Mouse (Mus musculus) v-Abl transformed pro-B cells (cell line): ENCODE measurements around the gene Nrros.

Source experiments
- in situ Hi-C, 2 experiments: fragments of 400-800 bp; cut with MboI; formaldehyde crosslinking; loops; one replicate each; pipeline ENCODE4 v1.15.1; 2025; ENCODE audit not compliant: unreplicated experiment in 2 of 2

The Nrros gene

GRCm38 (mm10) chr16:32163891-32164290 lies 1.5 kb downstream of the Nrros start:
- in situ Hi-C loops, result loop anchor here in 1 of 2 experiments (5.0 kb wide), 1 partner anchor 38 kb away; no protein-coding TSS in a partner anchor

GRCm38 (mm10) chr16:32163392-32163791 lies 2.0 kb downstream of the Nrros start:
- in situ Hi-C loops, result loop anchor here in 1 of 2 experiments (5.0 kb wide), 1 partner anchor 39 kb away; no protein-coding TSS in a partner anchor

- in situ Hi-C loops, result loop anchor here in 1 of 2 experiments (5.0 kb wide), 1 partner anchor 41 kb away; no protein-coding TSS in a partner anchor
Measured at GRCm38 (mm10) chr16:32160742-32161323, 4.6 kb downstream of the Nrros start.

- in situ Hi-C loops, result loop anchor here (5.0 kb wide), 3 partner anchors 42 to 47 kb away; no protein-coding TSS in a partner anchor
Measured at GRCm38 (mm10) chr16:32158966-32159365, 6.4 kb downstream of the Nrros start.

GRCm38 (mm10) chr16:32157369-32157768 lies 8.0 kb downstream of the Nrros start:
- in situ Hi-C loops, result loop anchor here (5.0 kb wide), 3 partner anchors 40 to 45 kb away; no protein-coding TSS in a partner anchor

- in situ Hi-C loops, result loop anchor here (5.0 kb wide), 3 partner anchors 39 to 46 kb away; no protein-coding TSS in a partner anchor
Measured at GRCm38 (mm10) chr16:32156719-32157118, 8.7 kb downstream of the Nrros start.

GRCm38 (mm10) chr16:32154437-32154836 lies 11.0 kb downstream of the Nrros start:
- in situ Hi-C loops, result no loop called here

GRCm38 (mm10) chr16:32153976-32154375 lies 11.4 kb downstream of the Nrros start:
- in situ Hi-C loops, result no loop called here

GRCm38 (mm10) chr16:32147589-32148207 lies 17.7 kb downstream of the Nrros start:
- in situ Hi-C loops, result no loop called here

GRCm38 (mm10) chr16:32144592-32144991 lies 20.8 kb downstream of the Nrros start:
- in situ Hi-C loops, result no loop called here

GRCm38 (mm10) chr16:32143766-32144165 lies 21.6 kb downstream of the Nrros start:
- in situ Hi-C loops, result no loop called here

- in situ Hi-C loops, result no loop called here
Measured at GRCm38 (mm10) chr16:32138954-32139353, 26.4 kb downstream of the Nrros start.

GRCm38 (mm10) chr16:32135842-32136357 lies 29.5 kb downstream of the Nrros start:
- in situ Hi-C loops, result no loop called here

- in situ Hi-C loops, result no loop called here
Measured at GRCm38 (mm10) chr16:32133148-32133547, 32.2 kb downstream of the Nrros start.

- in situ Hi-C loops, result no loop called here
Measured at GRCm38 (mm10) chr16:32130190-32130826, 35.1 kb downstream of the Nrros start.

GRCm38 (mm10) chr16:32129449-32130189 lies 35.8 kb downstream of the Nrros start:
- in situ Hi-C loops, result loop anchor here in 1 of 2 experiments (5.0 kb wide), 1 partner anchor 73 kb away; no protein-coding TSS in a partner anchor

GRCm38 (mm10) chr16:32127046-32127445 lies 38.3 kb downstream of the Nrros start:
- in situ Hi-C loops, result loop anchor here in 1 of 2 experiments (5.0 kb wide), 1 partner anchor 75 kb away; no protein-coding TSS in a partner anchor

GRCm38 (mm10) chr16:32125364-32125763 lies 40.0 kb downstream of the Nrros start:
- in situ Hi-C loops, result loop anchor here in 1 of 2 experiments (5.0 kb wide), 1 partner anchor 77 kb away; no protein-coding TSS in a partner anchor

- in situ Hi-C loops, result loop anchor here (5.0 to 25.0 kb wide), 2 partner anchors 78 to 338 kb away; no protein-coding TSS in a partner anchor
Measured at GRCm38 (mm10) chr16:32124444-32125335, 40.7 kb downstream of the Nrros start.
